Mouse (Mus musculus) embryonic facial prominence, embryonic 14.5 days (tissue): ENCODE results near the gene Col13a1. TPM values are rescaled to one million over a fixed set of nuclear protein-coding genes. Genes with fewer than 3 reads are reported as not detected.

Experiments used
- ATAC-seq: fragments of 200-750 bp; cut with Nextera tagmentation; 2 replicates; pipeline ENCODE4 v1.8.0; 2017; ENCODE audit warnings: low read depth, moderate number of reproducible peaks, moderate TSS enrichment
- DNase-seq: peaks from one replicate; pipeline ENCODE4 v3.0.0-alpha.2; 2015; ENCODE audit warnings: low spot score
- H3K27ac ChIP-seq: fragments of 300-500 bp; sonication (generic); replicated peaks from 2 replicates; pipeline ENCODE4 v1.5.1; 2014; ENCODE audit warnings: low read depth, mild to moderate bottlenecking, low read length, moderate library complexity
- H3K27me3 ChIP-seq: fragments of 300-500 bp; sonication (generic); replicated peaks from 2 replicates; pipeline ENCODE4 v1.6.1; 2014; ENCODE audit warnings: low read length; ENCODE audit not compliant: control insufficient read depth, insufficient read depth
- H3K36me3 ChIP-seq: fragments of 300-500 bp; sonication (generic); 2 replicates; pipeline ENCODE4 v1.6.1; 2014; ENCODE audit warnings: low read length, mixed read lengths; ENCODE audit not compliant: control insufficient read depth, insufficient read depth
- H3K4me1 ChIP-seq: fragments of 300-500 bp; sonication (generic); 2 replicates; pipeline ENCODE4 v1.6.1; 2014; ENCODE audit warnings: antibody characterized with exemption, low read length; ENCODE audit not compliant: control insufficient read depth, insufficient read depth
- H3K4me2 ChIP-seq: fragments of 300-500 bp; sonication (generic); 2 replicates; pipeline ENCODE4 v1.6.1; 2014; ENCODE audit warnings: low read depth, mild to moderate bottlenecking, low read length, moderate library complexity, mixed read lengths
- H3K4me3 ChIP-seq: fragments of 300-500 bp; sonication (generic); 2 replicates; pipeline ENCODE4 v1.5.1; 2014; ENCODE audit warnings: low read depth, mild to moderate bottlenecking, low read length
- H3K9ac ChIP-seq: fragments of 300-500 bp; sonication (generic); 2 replicates; pipeline ENCODE4 v1.6.1; 2014; ENCODE audit warnings: low read depth, mild to moderate bottlenecking, low read length, moderate library complexity, mixed read lengths
- H3K9me3 ChIP-seq: fragments of 300-500 bp; sonication (generic); 2 replicates; pipeline ENCODE4 v1.6.1; 2016; ENCODE audit warnings: low read length; ENCODE audit not compliant: control insufficient read depth
- WGBS: fragments of 180-500 bp; shearing (Covaris S2); extraction: QIAGEN DNeasy Blood & Tissue Kit; methylation state at CpG from one replicate; pipeline ENCODE4 v1.1.7; 2014; 5-methylcytosine and 5-hydroxymethylcytosine counted together
- polyA plus RNA-seq: library from polyadenylated mRNA; unstranded; fragments of >200 nt; fragmentation: Nextera tagmentation; extraction: Ambion mirVana; gene quantifications from 2 replicates; pipeline ENCODE4 v1.2.1, GENCODE M21; 2014

Gene Col13a1
- polyA plus RNA-seq, result 7.5 and 8.7 TPM in 2 replicates

DNA sequence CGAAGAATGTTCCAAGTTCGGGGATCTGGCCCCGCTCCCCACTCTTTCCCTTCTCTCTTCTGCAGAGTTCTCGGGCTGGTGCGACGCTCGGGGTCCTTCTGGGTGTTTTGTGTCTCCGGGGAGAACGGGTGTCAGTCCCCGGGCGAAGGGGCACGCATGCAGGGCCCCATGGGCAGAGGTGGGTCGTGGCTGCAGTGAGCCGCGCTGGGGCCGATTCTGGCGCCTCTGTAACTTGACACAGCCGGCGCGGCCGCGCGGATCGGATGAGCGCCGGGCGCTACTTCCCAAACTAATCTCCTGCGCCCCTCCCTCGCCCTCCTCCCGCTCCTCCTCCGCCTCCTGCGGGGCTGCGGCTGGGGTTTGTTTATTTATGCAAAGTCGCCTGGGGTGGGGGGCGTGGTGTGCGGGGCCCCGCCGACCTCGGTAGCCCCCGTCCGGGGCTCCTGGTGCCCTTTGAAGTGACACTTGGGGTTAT lies at the start of gene Col13a1:
Gene Col13a1, minus strand, starts transcription at position 243 of the 475 bp plus-strand sequence.
- Histone ChIP-seq H3K9me3 (no peaks in the 10 kb centered on the region), H3K27me3 (peaks cover 46% of the 10 kb centered on the region), H3K4me1 (peaks cover 11% of the 10 kb centered on the region; the same call in 1 of the 2 replicates), H3K9ac (peak within 1 kb of the TSS; percentile 66), H3K27ac (peak within 1 kb of the TSS; percentile 11), H3K36me3 (no peaks in the 10 kb centered on the region), H3K4me2 (peak within 1 kb of the TSS; percentile 97), H3K4me3 (peak within 1 kb of the TSS; percentile 54)
- 1% methylated on average over 38 of the region's 41 CpGs for WGBS
- peak; percentile 56 for ATAC-seq
- peak; percentile 72 for DNase-seq

DNA sequence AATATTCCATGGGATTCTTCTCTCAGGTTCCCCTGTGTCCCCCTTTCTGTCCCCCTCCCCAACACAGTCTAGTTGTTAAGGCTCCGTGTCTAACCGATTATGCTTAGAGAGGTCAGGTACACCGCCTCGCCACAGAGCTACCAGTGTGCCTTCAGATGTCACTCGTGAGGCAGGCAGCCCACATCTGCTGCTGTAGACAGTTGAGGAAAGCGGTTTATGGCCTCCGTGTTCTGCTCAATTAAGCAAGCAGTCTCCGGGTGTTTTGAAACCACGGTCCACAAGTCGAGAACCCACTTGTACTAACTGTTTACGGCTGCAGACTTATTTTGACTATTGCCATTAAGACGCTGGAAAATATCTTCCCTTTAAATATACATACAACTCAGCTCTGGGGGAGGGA lies 48.8 kb upstream of the Col13a1 start:
- no peak overlapping the region for H3K27ac ChIP-seq
- no peak overlapping the region for H3K4me3 ChIP-seq
- H3K4me1 ChIP-seq, result peaks cover 18% of the 10 kb centered on the region
- H3K4me2 ChIP-seq, result no peak overlapping the region
- ATAC-seq (no peak), DNase-seq (peak; percentile 43)
- no peaks in the 10 kb centered on the region for H3K36me3 ChIP-seq
- no peak overlapping the region for H3K9ac ChIP-seq
- no peaks in the 10 kb centered on the region for H3K9me3 ChIP-seq
- WGBS, result 37% methylated on average over 12 of the region's 12 CpGs
- H3K27me3 ChIP-seq, result no peaks in the 10 kb centered on the region

DNA sequence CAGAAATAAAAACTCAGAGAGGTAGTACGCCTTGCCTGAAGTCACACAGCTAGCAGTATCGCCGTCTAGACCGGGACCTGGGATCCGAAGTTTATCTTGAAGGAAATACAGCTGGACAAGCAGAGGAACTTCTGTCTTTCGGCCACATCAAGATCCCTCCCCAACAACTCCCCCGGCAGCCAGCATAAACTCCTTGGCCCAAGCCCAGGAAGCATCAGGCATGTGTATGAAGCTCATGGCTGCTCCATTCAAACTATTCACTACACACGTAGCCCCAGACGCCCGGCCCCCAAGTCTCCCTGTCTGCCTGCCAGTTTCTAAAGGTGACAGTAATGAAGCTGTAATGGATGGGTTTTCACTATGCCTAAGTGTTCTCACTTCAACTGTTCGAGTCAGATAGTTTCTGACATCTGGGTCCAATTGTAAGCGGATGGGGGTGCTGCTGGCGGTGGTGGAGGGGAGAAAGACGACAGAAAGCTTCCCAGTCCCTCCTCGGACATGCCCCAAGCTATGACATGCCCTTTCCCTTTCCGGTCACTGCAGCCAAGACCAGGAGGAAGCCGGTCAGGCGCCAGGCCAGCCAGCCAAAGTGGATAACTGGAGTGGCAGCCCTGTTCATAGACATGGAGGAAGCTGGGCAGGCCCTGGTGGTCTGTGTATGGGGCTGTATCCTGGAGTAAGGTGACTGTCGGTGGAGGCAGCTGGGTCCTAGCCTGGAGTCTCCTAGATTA lies 45.1 kb upstream of the Col13a1 start:
- Histone ChIP-seq H3K4me2 (no peak overlapping the region), H3K4me1 (peaks cover 23% of the 10 kb centered on the region), H3K36me3 (no peaks in the 10 kb centered on the region), H3K9ac (peak overlapping the region; percentile 25; the same call in 1 of the 2 replicates), H3K27me3 (no peaks in the 10 kb centered on the region), H3K27ac (no peak overlapping the region), H3K9me3 (no peaks in the 10 kb centered on the region), H3K4me3 (no peak overlapping the region)
- ATAC-seq (no peak), DNase-seq (peak; percentile 72)
- 35% methylated on average over 19 of the region's 19 CpGs for WGBS

DNA sequence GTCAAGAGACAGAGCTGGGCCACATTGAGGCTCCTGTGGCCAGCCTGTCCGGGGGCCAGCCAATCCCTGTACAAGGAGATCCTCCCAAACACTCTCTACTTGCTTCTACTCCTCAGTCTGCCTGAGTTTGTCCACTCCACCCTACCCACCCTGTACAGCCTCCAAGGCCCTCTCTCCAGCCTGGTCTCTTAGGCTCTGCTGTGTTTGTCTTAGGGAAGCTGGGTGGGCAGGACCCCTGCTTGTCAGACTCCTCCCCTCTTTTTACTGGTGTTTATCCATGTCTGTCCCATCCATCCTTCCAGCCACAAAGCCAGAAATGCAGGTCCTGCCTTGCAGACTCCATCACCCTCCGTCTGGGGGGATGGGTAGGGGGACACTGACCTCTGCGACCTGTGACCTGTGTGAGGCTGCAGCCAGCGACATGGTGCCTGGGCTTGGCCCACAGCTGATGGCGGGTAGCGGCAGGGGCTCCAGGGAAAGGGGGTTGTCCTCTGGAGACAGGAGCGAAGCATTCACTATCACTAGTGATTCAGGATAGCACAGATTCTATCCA lies 41.2 kb upstream of the Col13a1 start:
- 40% methylated on average over 6 of the region's 7 CpGs for WGBS

DNA sequence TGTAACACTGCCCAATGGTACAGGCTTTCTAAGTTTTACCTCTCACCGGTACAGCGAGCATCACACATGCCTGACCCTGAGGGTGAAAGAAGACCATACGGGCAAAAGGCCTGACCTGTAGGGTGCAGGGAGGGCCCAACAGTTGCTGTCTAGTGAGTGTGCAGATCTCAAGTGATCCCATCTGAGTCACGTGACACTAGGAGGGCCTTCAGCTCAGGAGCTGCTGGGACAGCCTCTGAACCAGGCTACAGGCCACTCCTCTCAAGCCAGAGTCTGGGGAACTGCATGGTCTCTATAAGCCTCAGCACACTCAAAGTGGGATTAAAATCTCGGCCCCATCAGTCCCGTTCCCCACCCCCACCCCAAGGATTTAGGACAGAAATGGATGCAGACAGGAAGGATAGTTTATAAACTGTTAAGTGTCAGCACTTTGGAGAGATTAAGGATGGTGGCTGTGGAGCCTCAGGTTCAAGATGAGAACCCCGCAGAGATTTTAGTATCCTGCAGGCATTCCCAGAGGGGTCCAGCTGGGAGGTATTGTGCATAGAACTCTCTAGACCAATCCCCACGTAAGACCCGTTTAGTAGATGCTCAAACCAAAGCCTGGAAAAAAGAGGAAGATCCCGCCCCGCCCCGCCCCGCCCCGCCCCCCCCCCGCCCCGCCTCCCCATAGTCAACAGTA lies 40.6 kb upstream of the Col13a1 start:
- Histone ChIP-seq H3K4me2 (no peak overlapping the region), H3K36me3 (no peaks in the 10 kb centered on the region), H3K9ac (no peak overlapping the region), H3K4me3 (no peak overlapping the region), H3K4me1 (peaks cover 20% of the 10 kb centered on the region), H3K27me3 (no peaks in the 10 kb centered on the region), H3K27ac (no peak overlapping the region), H3K9me3 (0 out of 2 replicates have a peak, but pooled peaks cover 3% of the 10 kb centered on the region)
- DNase-seq (no peak), ATAC-seq (no peak)
- WGBS, result 30% methylated on average over 11 of the region's 16 CpGs

More for the DNA sequence above, 41.2 kb upstream of the Col13a1 start:
- Histone ChIP-seq H3K4me3 (no peak overlapping the region), H3K9me3 (0 out of 2 replicates have a peak, but pooled peaks cover 3% of the 10 kb centered on the region), H3K27ac (no peak overlapping the region), H3K36me3 (no peaks in the 10 kb centered on the region), H3K9ac (no peak overlapping the region), H3K27me3 (no peaks in the 10 kb centered on the region), H3K4me1 (peaks cover 20% of the 10 kb centered on the region), H3K4me2 (no peak overlapping the region)
- no peak for ATAC-seq
- DNase-seq, result no peak

DNA sequence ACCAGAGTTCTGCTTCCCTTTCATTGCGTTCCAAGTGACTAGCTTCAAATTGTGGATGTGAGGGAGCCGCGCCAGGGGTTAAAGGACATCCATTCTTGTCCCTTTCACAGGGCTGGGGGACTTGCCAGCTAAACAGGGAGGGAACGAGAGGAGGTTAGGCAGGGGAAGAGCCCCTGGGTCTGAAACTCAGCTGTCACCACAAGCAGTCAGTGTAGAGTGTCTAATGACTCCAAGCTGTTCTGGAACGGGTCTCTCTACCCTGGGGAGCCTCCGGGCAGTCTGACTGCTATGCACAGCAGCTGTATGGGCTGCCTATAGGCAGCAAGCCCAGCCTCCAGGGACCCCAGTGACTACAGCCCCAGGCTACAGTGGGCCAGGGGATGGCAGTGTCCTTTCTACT lies 38.0 kb upstream of the Col13a1 start:
- H3K4me3 ChIP-seq, result no peak overlapping the region
- ATAC-seq (peak; percentile 86), DNase-seq (peak; percentile 89)
- whole genome bisulfite sequencing, result 19% methylated on average over 6 of the region's 6 CpGs
- 0 out of 2 replicates have a peak overlapping the region, but pooled peaks have one; percentile 1 for H3K9ac ChIP-seq
- no peaks in the 10 kb centered on the region for H3K36me3 ChIP-seq
- no peak overlapping the region for H3K4me2 ChIP-seq
- H3K4me1 ChIP-seq, result peaks cover 9% of the 10 kb centered on the region; the same call in 1 of the 2 replicates
- H3K27me3 ChIP-seq, result no peaks in the 10 kb centered on the region
- no peak overlapping the region for H3K27ac ChIP-seq
- 0 out of 2 replicates have a peak, but pooled peaks cover 3% of the 10 kb centered on the region for H3K9me3 ChIP-seq

DNA sequence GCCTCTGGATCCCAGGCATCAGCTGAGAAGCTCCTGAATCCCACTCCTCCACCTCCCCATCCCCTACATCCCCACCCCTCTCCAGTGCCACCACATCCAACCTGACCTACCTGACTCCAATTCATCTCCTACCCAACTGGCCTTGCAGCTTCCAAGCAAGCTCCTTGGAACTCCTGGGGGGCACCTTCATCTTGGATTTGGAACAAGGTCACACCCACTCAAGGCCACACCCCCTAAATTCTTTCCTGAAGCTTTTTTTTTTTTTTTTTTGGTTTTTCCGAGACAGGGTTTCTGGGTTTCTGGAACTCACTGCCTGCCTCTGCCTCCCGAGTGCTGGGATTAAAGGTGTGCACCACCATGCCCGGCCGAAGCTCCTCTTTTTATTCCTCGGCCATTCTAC lies 34.3 kb upstream of the Col13a1 start:
- H3K9ac ChIP-seq, result no peak overlapping the region
- no peaks in the 10 kb centered on the region for H3K27me3 ChIP-seq
- no peak overlapping the region for H3K27ac ChIP-seq
- DNase-seq, result no peak
- 82% methylated on average over 5 of the region's 5 CpGs for WGBS
- H3K4me3 ChIP-seq, result no peak overlapping the region
- H3K36me3 ChIP-seq, result no peaks in the 10 kb centered on the region
- no peak for ATAC-seq
- no peak overlapping the region for H3K4me2 ChIP-seq
- H3K4me1 ChIP-seq, result peaks cover 4% of the 10 kb centered on the region; the same call in 1 of the 2 replicates
- 0 out of 2 replicates have a peak, but pooled peaks cover 3% of the 10 kb centered on the region for H3K9me3 ChIP-seq

DNA sequence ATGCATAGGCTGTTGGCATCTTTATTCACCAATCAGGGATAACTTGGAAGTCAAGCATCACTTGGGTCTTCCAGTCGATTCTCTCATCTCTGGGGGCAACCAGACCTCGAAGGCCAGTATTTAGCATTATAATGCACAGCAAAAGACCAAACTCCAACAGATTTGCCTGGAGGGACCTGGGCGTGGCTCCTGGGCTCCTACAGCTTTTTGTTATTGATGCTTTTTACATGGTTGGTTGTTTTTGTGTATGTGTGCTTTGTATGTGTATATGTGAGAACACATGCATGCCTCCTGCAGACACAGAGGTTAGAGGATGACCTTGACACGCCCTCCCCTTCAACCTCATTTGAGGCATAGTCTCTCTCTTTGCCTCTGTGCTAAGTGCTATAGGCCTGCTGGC lies 33.5 kb upstream of the Col13a1 start:
- no peaks in the 10 kb centered on the region for H3K27me3 ChIP-seq
- ATAC-seq (no peak), DNase-seq (no peak)
- H3K9ac ChIP-seq, result no peak overlapping the region
- H3K9me3 ChIP-seq, result 0 out of 2 replicates have a peak, but pooled peaks cover 3% of the 10 kb centered on the region
- no peak overlapping the region for H3K27ac ChIP-seq
- H3K36me3 ChIP-seq, result no peaks in the 10 kb centered on the region
- 79% methylated on average over 4 of the region's 4 CpGs for WGBS
- H3K4me1 ChIP-seq, result peaks cover 9% of the 10 kb centered on the region
- no peak overlapping the region for H3K4me2 ChIP-seq
- no peak overlapping the region for H3K4me3 ChIP-seq
